In the genomic region with DNA sequence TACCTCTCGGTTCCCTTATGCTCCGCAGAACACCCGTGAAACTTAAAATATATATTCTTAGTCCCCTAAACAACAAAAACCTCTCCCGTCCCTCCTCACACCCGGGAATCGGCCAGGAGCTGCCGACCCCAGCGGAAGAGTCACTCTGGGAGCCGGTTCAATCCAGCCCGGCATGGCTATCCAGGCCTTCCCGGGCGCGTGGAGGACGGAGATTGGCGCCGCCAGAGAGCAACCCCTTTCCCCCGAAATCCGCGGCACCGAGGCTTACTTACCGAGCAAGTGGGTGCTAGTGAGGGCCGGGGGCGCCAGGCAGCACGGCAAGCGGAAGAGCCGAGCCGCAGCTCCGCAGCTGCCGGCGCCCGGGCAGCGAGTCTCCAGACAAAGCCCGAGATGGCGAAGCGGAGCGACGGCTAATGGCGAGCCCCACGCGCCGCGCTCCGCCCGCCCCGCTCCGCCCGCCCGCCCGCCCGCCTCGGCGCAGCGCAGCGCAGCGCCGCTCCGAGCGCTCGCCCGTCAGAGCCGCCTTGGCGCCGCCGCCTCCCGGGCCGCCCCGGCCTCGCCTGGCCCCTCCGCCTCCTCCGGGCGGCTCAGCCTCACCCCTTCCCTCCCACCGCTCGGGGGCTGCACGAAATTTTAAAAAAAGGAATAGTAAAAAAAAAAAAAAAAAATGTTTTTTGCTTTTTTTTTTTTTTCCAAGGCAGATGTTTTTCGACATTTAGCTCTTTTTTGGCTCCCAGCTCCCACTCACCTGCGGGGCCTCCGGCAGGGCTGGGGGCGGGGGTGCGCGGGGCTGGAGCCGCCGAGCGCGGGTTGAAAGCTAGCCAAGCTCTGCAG, we compare ENCODE assay signal across 7 mouse cellular contexts. TPM values are rescaled to one million over a fixed set of nuclear protein-coding genes. Genes with fewer than 3 reads are reported as not detected.
DNase-seq lines count a peak whose midpoint lies in the region; ATAC-seq and TF ChIP-seq lines count a peak whose summit lies in the region.

No protein-coding gene starts in this region.

- intact Hi-C loops in left cerebral cortex, postnatal 4 days (cut with DNase I), result loop anchor here (5.0 kb wide), 1 partner anchor 89 kb away; the partner anchor contains the start of gene Slc25a39

- H3K27ac ChIP-seq in embryonic fibroblast, embryonic 13.5 days (ENCODE audit: insufficient read depth, low read length), result peak overlapping the region; percentile 90
- peak overlapping the region; percentile 99 for H3K27ac ChIP-seq in hindbrain, embryonic 11.5 days (ENCODE audit: low read depth, low read length)
- H3K27ac ChIP-seq in spleen, adult 2 months (ENCODE audit: insufficient read depth, low read length), result peak overlapping the region; percentile 95

- no peak for TF ChIP-seq CTCF in embryonic fibroblast, embryonic 13.5 days (IDR thresholded peaks at IDR 0.05; ENCODE audit: borderline replicate concordance, insufficient read depth, low read length)
- no peak for TF ChIP-seq CTCF in spleen, adult 2 months (IDR thresholded peaks at IDR 0.05; ENCODE audit: extremely low read depth, insufficient read depth, insufficient read length, insufficient replicate concordance)

- H3K4me3 ChIP-seq in embryonic fibroblast, embryonic 13.5 days (ENCODE audit: insufficient read depth, low read length), result peak overlapping the region; percentile 98
- H3K4me3 ChIP-seq in hindbrain, embryonic 11.5 days (ENCODE audit: low read depth, low read length), result peak overlapping the region; percentile 100
- peak overlapping the region; percentile 73 for H3K4me3 ChIP-seq in spleen, adult 2 months (ENCODE audit: extremely low read depth, insufficient read depth, insufficient read length)

- peak overlapping the region; percentile 100 for H3K9ac ChIP-seq in hindbrain, embryonic 11.5 days (ENCODE audit: low read depth, low read length)

- H3K4me1 ChIP-seq in embryonic fibroblast, embryonic 13.5 days (ENCODE audit: control insufficient read depth, insufficient read depth, low read length), result peaks cover 8% of the 10 kb centered on the region
- H3K4me1 ChIP-seq in hindbrain, embryonic 11.5 days (replicated peaks; ENCODE audit: control insufficient read depth, insufficient read depth, low read length), result peaks cover 2% of the 10 kb centered on the region; the same call in 1 of the 2 replicates
- H3K4me1 ChIP-seq in spleen, adult 2 months (ENCODE audit: control insufficient read depth, insufficient read depth, insufficient read length), result peaks cover 17% of the 10 kb centered on the region; the same call in 1 of the 2 replicates

- H3K4me2 ChIP-seq in hindbrain, embryonic 11.5 days (replicated peaks; ENCODE audit: low read depth, low read length), result peak overlapping the region; percentile 90

- H3K27me3 ChIP-seq in hindbrain, embryonic 11.5 days (ENCODE audit: control insufficient read depth, insufficient read depth, low read length), result no peaks in the 10 kb centered on the region
- no peaks in the 10 kb centered on the region for H3K27me3 ChIP-seq in spleen, adult 2 months (ENCODE audit: control insufficient read depth, insufficient read depth, low read length)

- 0 out of 2 replicates have a peak, but pooled peaks cover 3% of the 10 kb centered on the region for H3K36me3 ChIP-seq in hindbrain, embryonic 11.5 days (ENCODE audit: control insufficient read depth, insufficient read depth, low read length)
- peaks cover 8% of the 10 kb centered on the region for H3K36me3 ChIP-seq in spleen, adult 2 months (ENCODE audit: control insufficient read depth, insufficient read depth, low read length)

- H3K9me3 ChIP-seq in hindbrain, embryonic 11.5 days (ENCODE audit: control insufficient read depth, low read length), result no peaks in the 10 kb centered on the region

- under 1% methylated on average over 78 of the region's 84 CpGs for WGBS in hindbrain, embryonic 11.5 days
- under 1% methylated on average over 82 of the region's 84 CpGs for WGBS in spleen, adult 2 months

- peak; percentile 40 to 42 for DNase-seq in CD8-positive naive resting alpha-beta T cell, adult 2 months (ENCODE audit: low read depth in 2 of 2, low spot score in 2 of 2)
- peak; percentile 62 to 69 for DNase-seq in adrenal gland, adult 18-20 months (ENCODE audit: low spot score in 2 of 2)
- DNase-seq in hindbrain, embryonic 11.5 days (ENCODE audit: low spot score), result peak; percentile 79
- DNase-seq in left cerebral cortex, postnatal 4 days, result peak; percentile 48
- DNase-seq in mesoderm, embryonic 11.5 days (ENCODE audit: low read depth, low spot score), result peak; percentile 55
- peak; percentile 19 to 54 for DNase-seq in spleen, adult 2 months (ENCODE audit: low read depth in 1 of 2, low spot score in 2 of 2)

- TF ChIP-seq POLR2A in embryonic fibroblast, embryonic 13.5 days (IDR thresholded peaks at IDR 0.05; ENCODE audit: low read depth, low read length), result peak; percentile 48
- TF ChIP-seq POLR2A in spleen, adult 2 months (IDR thresholded peaks at IDR 0.05; ENCODE audit: low read depth, low read length), result peak; percentile 18

- ATAC-seq in hindbrain, embryonic 11.5 days (ENCODE audit: low FRiP score), result no peak

RNA-seq across cellular contexts. Expression of gene Ubtf, which starts 0.7 kb away (rescaled TPM):
- 100 to 1,000 TPM in 1 of 2 experiments, 10 to 100 TPM in 1; 93.7 to 117 TPM for total RNA-seq in adrenal gland, adult 18-20 months (2021)
- 75.5 and 102 TPM in 2 replicates for polyA plus RNA-seq in embryonic fibroblast, embryonic 13.5 days (2011; ENCODE audit: insufficient read length, low read depth, missing spikeins)
- polyA plus RNA-seq in hindbrain, embryonic 11.5 days (2014; fragmentation: Nextera tagmentation; extraction: Ambion mirVana), result 82.1 and 83.4 TPM in 2 replicates
- 100 to 1,000 TPM; 113 to 115 TPM for total RNA-seq in left cerebral cortex, postnatal 4 days (2021)
- 29.9 and 30.7 TPM in 2 replicates for polyA plus RNA-seq in spleen, adult 2 months (2012; rRNA removed)

RNA-seq across cellular contexts. Expression of gene Atxn7l3, which starts 22.4 kb away (rescaled TPM):
- 10 to 100 TPM; 44.3 to 53.4 TPM for total RNA-seq in adrenal gland, adult 18-20 months (2021)
- 50.7 and 55.6 TPM in 2 replicates for polyA plus RNA-seq in embryonic fibroblast, embryonic 13.5 days (2011; ENCODE audit: insufficient read length, low read depth, missing spikeins)
- polyA plus RNA-seq in hindbrain, embryonic 11.5 days (2014; fragmentation: Nextera tagmentation; extraction: Ambion mirVana), result 17.5 and 22.0 TPM in 2 replicates
- total RNA-seq in left cerebral cortex, postnatal 4 days (2021), result 100 to 1,000 TPM; 183 to 189 TPM
- 39.8 and 45.1 TPM in 2 replicates for polyA plus RNA-seq in spleen, adult 2 months (2012; rRNA removed)

RNA-seq across cellular contexts. Expression of gene Tmub2, which starts 34.1 kb away (rescaled TPM):
- total RNA-seq in adrenal gland, adult 18-20 months (2021), result 10 to 100 TPM; 43.3 to 55.3 TPM
- polyA plus RNA-seq in embryonic fibroblast, embryonic 13.5 days (2011; ENCODE audit: insufficient read length, low read depth, missing spikeins), result 37.7 and 44.6 TPM in 2 replicates
- 64.0 and 65.2 TPM in 2 replicates for polyA plus RNA-seq in hindbrain, embryonic 11.5 days (2014; fragmentation: Nextera tagmentation; extraction: Ambion mirVana)
- total RNA-seq in left cerebral cortex, postnatal 4 days (2021), result 10 to 100 TPM; 53.6 to 56.1 TPM
- polyA plus RNA-seq in spleen, adult 2 months (2012; rRNA removed), result 31.6 and 41.1 TPM in 2 replicates

RNA-seq across cellular contexts. Expression of gene Slc4a1, which starts 47.2 kb away (rescaled TPM):
- under 1 TPM; 0.23 to 0.80 TPM for total RNA-seq in adrenal gland, adult 18-20 months (2021)
- polyA plus RNA-seq in embryonic fibroblast, embryonic 13.5 days (2011; ENCODE audit: insufficient read length, low read depth, missing spikeins), result not detected in 2 replicates
- 25.8 and 28.1 TPM in 2 replicates for polyA plus RNA-seq in hindbrain, embryonic 11.5 days (2014; fragmentation: Nextera tagmentation; extraction: Ambion mirVana)
- 1 to 10 TPM in 1 of 2 experiments, under 1 TPM in 1; 0.87 to 1.9 TPM for total RNA-seq in left cerebral cortex, postnatal 4 days (2021)
- polyA plus RNA-seq in spleen, adult 2 months (2012; rRNA removed), result 301 and 381 TPM in 2 replicates

RNA-seq across cellular contexts. Expression of gene Asb16, which starts 50.2 kb away (rescaled TPM):
- total RNA-seq in adrenal gland, adult 18-20 months (2021), result under 1 TPM; 0.30 to 0.61 TPM
- 0.37 and 0.45 TPM in 2 replicates for polyA plus RNA-seq in embryonic fibroblast, embryonic 13.5 days (2011; ENCODE audit: insufficient read length, low read depth, missing spikeins)
- polyA plus RNA-seq in hindbrain, embryonic 11.5 days (2014; fragmentation: Nextera tagmentation; extraction: Ambion mirVana), result 0.06 and 0.08 TPM in 2 replicates
- under 1 TPM; 0.91 to 0.98 TPM for total RNA-seq in left cerebral cortex, postnatal 4 days (2021)
- 0.13 and 0.19 TPM in 2 replicates for polyA plus RNA-seq in spleen, adult 2 months (2012; rRNA removed)
